Mouse (Mus musculus): Measurements from ENCODE around the gene Cnot1.

- TF ChIP-seq CTCF (IDR thresholded peaks at IDR 0.05; ENCODE audit: low read depth, low read length) (no peak), GATA2 (IDR thresholded peaks at IDR 0.05; ENCODE audit: borderline replicate concordance, low read depth, low read length) (no peak), POLR2AphosphoS5 (IDR thresholded peaks at IDR 0.05; ENCODE audit: insufficient replicate concordance, low read depth, low read length) (no peak), TAL1 (conservative IDR thresholded peaks at IDR 0.05; ENCODE audit: low read depth, low read length) (no peak), GATA1 (IDR thresholded peaks at IDR 0.05; ENCODE audit: borderline replicate concordance, low read length) (no peak)
Measured at GRCm38 (mm10) chr8:95785591-95785990, 21.7 kb downstream of the Cnot1 start.

Data from G1E (cell line).